Mouse (Mus musculus) megakaryocyte progenitor cell, adult 5-6 weeks (primary cell): ENCODE results near the gene Treml4. TPM values are rescaled to one million over a fixed set of nuclear protein-coding genes. Genes with fewer than 3 reads are reported as not detected.
A peak's percentile ranks its signal among the peaks of the same experiment; 100 is the strongest.

Experiments
- ATAC-seq: replicated peaks from 2 replicates; pipeline ENCODE4 v1.8.0; 2016; ENCODE audit warnings: mild to moderate bottlenecking, moderate TSS enrichment, inconsistent platforms; ENCODE audit not compliant: poor library complexity
- total RNA-seq, 2 experiments: library from RNA; stranded (forward) in 1 of 2; stranded (reverse) in 1 of 2; fragments of 157-497, 149-512 nt in 1 of 2; fragments of 200-1000 nt in 1 of 2; gene quantifications; 2 replicates each; pipeline versions ENCODE4 v1.2.3 to v1.2.4; 2015 to 2017

Treml4 gene
- total RNA-seq, 2 experiments from 2014 or later = 0.10 to 2.2 TPM

DNA sequence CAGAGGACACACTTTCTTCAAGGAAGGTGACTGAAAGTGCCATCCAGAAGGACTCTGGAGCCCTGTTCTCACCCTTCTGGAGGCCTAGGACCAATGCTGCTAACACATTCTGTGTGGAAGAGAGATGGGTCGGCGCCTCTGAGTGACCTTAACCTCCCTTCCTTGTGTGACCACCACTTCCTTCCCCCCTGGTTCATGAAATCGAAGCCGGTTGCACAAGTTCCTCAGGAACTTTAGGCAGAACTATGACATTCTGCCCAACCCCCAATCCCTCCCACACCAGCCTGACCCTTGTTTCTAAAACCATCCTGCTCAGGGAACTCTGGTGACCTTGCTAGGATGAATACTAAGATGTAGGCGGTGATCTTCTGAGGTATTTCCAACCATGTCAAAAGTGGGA lies 60.2 kb downstream of the Treml4 start:
- ATAC-seq = peak; percentile 79

Other genes starting within 250 kb of the Treml4 start
- gene 1700122O11Rik, start 226.0 kb upstream of the Treml4 start, total RNA-seq (2015) = not detected in 2 replicates
- not detected in 2 replicates for gene 1700122O11Rik, start 226.0 kb upstream of the Treml4 start, total RNA-seq (2017)
- gene 1700067P10Rik, start 175.0 kb upstream of the Treml4 start, total RNA-seq (2015) = not detected in 2 replicates
- gene 1700067P10Rik, start 175.0 kb upstream of the Treml4 start, total RNA-seq (2017) = not detected in 2 replicates
- 0.62 and 1.1 TPM in 2 replicates for gene 9830107B12Rik, start 118.0 kb upstream of the Treml4 start, total RNA-seq (2015)
- gene 9830107B12Rik, start 118.0 kb upstream of the Treml4 start, total RNA-seq (2017) = 2.3 and 2.4 TPM in 2 replicates
- 1.0 and 2.3 TPM in 2 replicates for gene A530064D06Rik, start 97.0 kb upstream of the Treml4 start, total RNA-seq (2015)
- 2.8 and 3.9 TPM in 2 replicates for gene A530064D06Rik, start 97.0 kb upstream of the Treml4 start, total RNA-seq (2017)
- 4.8 and 5.9 TPM in 2 replicates for gene Trem1, start 31.5 kb upstream of the Treml4 start, total RNA-seq (2015)
- gene Trem1, start 31.5 kb upstream of the Treml4 start, total RNA-seq (2017) = 13.1 and 15.3 TPM in 2 replicates
- gene Trem3, start 16.5 kb upstream of the Treml4 start, total RNA-seq (2015) = 124 and 147 TPM in 2 replicates
- gene Trem3, start 16.5 kb upstream of the Treml4 start, total RNA-seq (2017) = 113 and 150 TPM in 2 replicates
- gene Treml2, start 35.2 kb downstream of the Treml4 start, total RNA-seq (2015) = 42.9 and 54.0 TPM in 2 replicates
- gene Treml2, start 35.2 kb downstream of the Treml4 start, total RNA-seq (2017) = 43.9 and 50.8 TPM in 2 replicates
- 8.3 and 11.9 TPM in 2 replicates for gene B430306N03Rik, start 51.8 kb downstream of the Treml4 start, total RNA-seq (2015)
- 2.7 and 4.6 TPM in 2 replicates for gene B430306N03Rik, start 51.8 kb downstream of the Treml4 start, total RNA-seq (2017)
- 3.4 and 5.7 TPM in 2 replicates for gene Trem2, start 82.1 kb downstream of the Treml4 start, total RNA-seq (2015)
- gene Trem2, start 82.1 kb downstream of the Treml4 start, total RNA-seq (2017) = 4.2 and 13.6 TPM in 2 replicates
- 0.24 and 0.62 TPM in 2 replicates for gene Treml1, start 95.6 kb downstream of the Treml4 start, total RNA-seq (2015)
- not detected in 2 replicates for gene Treml1, start 95.6 kb downstream of the Treml4 start, total RNA-seq (2017)
- gene Nfya, start 145.6 kb downstream of the Treml4 start, total RNA-seq (2015) = 103 and 105 TPM in 2 replicates
- 34.4 and 38.0 TPM in 2 replicates for gene Nfya, start 145.6 kb downstream of the Treml4 start, total RNA-seq (2017)
- gene Oard1, start 145.7 kb downstream of the Treml4 start, total RNA-seq (2015) = 39.8 and 42.4 TPM in 2 replicates
- gene Oard1, start 145.7 kb downstream of the Treml4 start, total RNA-seq (2017) = 57.9 and 60.9 TPM in 2 replicates
- not detected in 2 replicates for gene Apobec2, start 168.6 kb downstream of the Treml4 start, total RNA-seq (2015)
- not detected in 2 replicates for gene Apobec2, start 168.6 kb downstream of the Treml4 start, total RNA-seq (2017)
- gene Tspo2, start 187.2 kb downstream of the Treml4 start, total RNA-seq (2015) = 5.9 and 18.8 TPM in 2 replicates
- 4.2 and 6.8 TPM in 2 replicates for gene Tspo2, start 187.2 kb downstream of the Treml4 start, total RNA-seq (2017)
- 0.42 and 0.66 TPM in 2 replicates for gene Unc5cl, start 190.6 kb downstream of the Treml4 start, total RNA-seq (2015)
- 0.79 and 3.6 TPM in 2 replicates for gene Unc5cl, start 190.6 kb downstream of the Treml4 start, total RNA-seq (2017)